Mouse (Mus musculus) left cerebral cortex, postnatal 10 days (tissue): ENCODE data around the gene Otc. TPM values are rescaled to one million over a fixed set of nuclear protein-coding genes. Genes with fewer than 3 reads are reported as not detected.

Source experiments
- total RNA-seq, 2 experiments: library from RNA; stranded (reverse); gene quantifications; 2 replicates each; pipeline ENCODE4 v1.2.3; 2021

The Otc gene
- total RNA-seq, 2 experiments from 2014 or later: not detected

Other genes starting within 250 kb of the Otc start
- gene Srpx, start 134.6 kb upstream of the Otc start, total RNA-seq: 1 to 10 TPM in 1 of 2 experiments, under 1 TPM in 1; 0.84 to 1.2 TPM
- 10 to 100 TPM; 23.6 TPM for gene Rpgr, start 35.4 kb upstream of the Otc start, total RNA-seq
- 100 to 1,000 TPM; 876 to 991 TPM for gene Tspan7, start 232.9 kb downstream of the Otc start, total RNA-seq